Mouse (Mus musculus): Measurements from ENCODE around the gene Kif18b.

GRCm38 (mm10) chr11:102936272-102936671 lies 11.3 kb upstream of the Kif18b start:
- TF ChIP-seq POLR2A (IDR thresholded peaks at IDR 0.05; ENCODE audit: insufficient read length, low read depth), result no peak
- no peak for TF ChIP-seq MAX (IDR thresholded peaks at IDR 0.05; ENCODE audit: low read depth)
- TF ChIP-seq E2F4 (IDR thresholded peaks at IDR 0.05; ENCODE audit: insufficient read depth), result no peak
- no peak for TF ChIP-seq POLR2AphosphoS2 (IDR thresholded peaks at IDR 0.05; ENCODE audit: insufficient read length, low read depth)
